Mouse (Mus musculus) heart, adult 2 months (tissue): ENCODE data around the gene Cacna2d1.

Experiments
- CTCF ChIP-seq: fragments of 200-600 bp; IDR thresholded peaks from 2 replicates; pipeline ENCODE4 v1.8.1; 2022; ENCODE audit warnings: antibody characterized with exemption, mild to moderate bottlenecking, moderate library complexity
- EP300 ChIP-seq: fragments of 200-500 bp; IDR thresholded peaks from 2 replicates; pipeline ENCODE4 v1.6.1; 2011; ENCODE audit warnings: low read depth, low read length, control low read depth; ENCODE audit not compliant: insufficient read depth
- POLR2A ChIP-seq: fragments of 200-500 bp; IDR thresholded peaks from 2 replicates; pipeline ENCODE4 v1.6.1; 2011; ENCODE audit warnings: mild to moderate bottlenecking, low read depth, low read length, control low read depth; ENCODE audit not compliant: insufficient read depth

GRCm38 (mm10) chr5:15935831-15936710, 1.6 kb downstream of the Cacna2d1 start:
- TF ChIP-seq CTCF (no peak), POLR2A (no peak), EP300 (no peak)
